ENCODE assay signal across 25 mouse cellular contexts in genomic region chr11:96092674-96093291, GRCm38 (mm10). TPM values are rescaled to one million over a fixed set of nuclear protein-coding genes. Genes with fewer than 3 reads are reported as not detected.
A peak's percentile ranks its signal among the peaks of the same experiment; 100 is the strongest.
DNase-seq lines count a peak whose midpoint lies in the region; ATAC-seq and TF ChIP-seq lines count a peak whose summit lies in the region.
"Had no signal": no experiment of that assay in that cellular context is flagged by ENCODE, and none has a peak within 500 bp of the region (broad histone marks: within the 10 kb centered on the region; RNA-seq: fewer than 3 reads in every experiment).

No protein-coding gene starts in this region.

- 39% methylated on average over 7 of the region's 7 CpGs for WGBS in lung, postnatal 0 days
- WGBS in heart, embryonic 13.5 days: 18% methylated on average over 7 of the region's 7 CpGs

- no peak for ATAC-seq in lung, postnatal 0 days
- no peak for ATAC-seq in heart, embryonic 13.5 days (ENCODE audit: extremely low read depth, insufficient number of reproducible peaks, low FRiP score, low TSS enrichment)
- ATAC-seq: forebrain, embryonic 15.5 days; intestine, embryonic 15.5 days had no signal

- no peak for TF ChIP-seq EP300 in lung, postnatal 0 days (IDR thresholded peaks at IDR 0.05)

- no peak overlapping the region for H3K4me3 ChIP-seq in lung, postnatal 0 days (ENCODE audit: low read depth, low read length)
- no peak overlapping the region for H3K4me3 ChIP-seq in heart, embryonic 13.5 days
- H3K4me3 ChIP-seq: embryonic facial prominence, embryonic 12.5 days; forebrain, embryonic 15.5 days; hindbrain, embryonic 12.5 days; intestine, embryonic 15.5 days; kidney, embryonic 15.5 days; limb, embryonic 13.5 days had no signal

- no peak overlapping the region for H3K4me2 ChIP-seq in lung, postnatal 0 days (replicated peaks; ENCODE audit: low read depth, low read length)
- H3K4me2 ChIP-seq in heart, embryonic 13.5 days: peak overlapping the region; percentile 5; the same call in 1 of the 2 replicates
- H3K4me2 ChIP-seq: embryonic facial prominence, embryonic 12.5 days; forebrain, embryonic 15.5 days; hindbrain, embryonic 12.5 days; intestine, embryonic 15.5 days; kidney, embryonic 15.5 days; limb, embryonic 13.5 days had no signal

- no peaks in the 10 kb centered on the region for H3K9me3 ChIP-seq in lung, postnatal 0 days (ENCODE audit: low read length)
- H3K9me3 ChIP-seq in heart, embryonic 13.5 days: no peaks in the 10 kb centered on the region; the same call in 1 of the 2 replicates
- H3K9me3 ChIP-seq: embryonic facial prominence, embryonic 12.5 days; forebrain, embryonic 15.5 days; hindbrain, embryonic 12.5 days; intestine, embryonic 15.5 days; kidney, embryonic 15.5 days; limb, embryonic 13.5 days had no signal

- no peak overlapping the region for H3K9ac ChIP-seq in lung, postnatal 0 days (replicated peaks; ENCODE audit: low read depth)
- no peak overlapping the region for H3K9ac ChIP-seq in heart, embryonic 13.5 days
- H3K9ac ChIP-seq: embryonic facial prominence, embryonic 12.5 days; forebrain, embryonic 15.5 days; hindbrain, embryonic 12.5 days; intestine, embryonic 15.5 days; kidney, embryonic 15.5 days; limb, embryonic 13.5 days; liver, embryonic 14.5 days had no signal

- TF ChIP-seq CTCF in lung, postnatal 0 days (IDR thresholded peaks at IDR 0.05): no peak

- intact Hi-C loops in heart, postnatal 36 days (cut with DNase I): loop anchor here (1.0 to 5.0 kb wide), 3 partner anchors 35 to 215 kb away; no protein-coding TSS in a partner anchor

- H3K27me3 ChIP-seq in lung, postnatal 0 days (replicated peaks; ENCODE audit: insufficient read depth, low read length): no peaks in the 10 kb centered on the region
- no peaks in the 10 kb centered on the region; the same call in 1 of the 2 replicates for H3K27me3 ChIP-seq in heart, embryonic 13.5 days (replicated peaks)
- H3K27me3 ChIP-seq: embryonic facial prominence, embryonic 12.5 days; intestine, embryonic 15.5 days had no signal

- no peaks in the 10 kb centered on the region for H3K4me1 ChIP-seq in lung, postnatal 0 days (ENCODE audit: insufficient read depth, low read depth, low read length)
- peaks cover 13% of the 10 kb centered on the region for H3K4me1 ChIP-seq in heart, embryonic 13.5 days
- H3K4me1 ChIP-seq: embryonic facial prominence, embryonic 12.5 days; forebrain, embryonic 15.5 days; hindbrain, embryonic 12.5 days; intestine, embryonic 15.5 days; kidney, embryonic 15.5 days; limb, embryonic 13.5 days had no signal

- DNase-seq in heart, adult 18-20 months: peak; percentile 41 to 62
- DNase-seq in heart, adult 11 months: no peak
- DNase-seq in lung, postnatal 36 days: peak; percentile 9
- no peak for DNase-seq in lung, postnatal 0 days (ENCODE audit: low spot score)
- DNase-seq in heart, postnatal 36 days: peak; percentile 11 to 13
- DNase-seq in cerebellum, adult 11 months: no peak
- no peak for DNase-seq in adrenal gland, postnatal 4 days (ENCODE audit: low spot score in 2 of 2)

- H3K27ac ChIP-seq in lung, postnatal 0 days (ENCODE audit: low read length): no peak overlapping the region
- peak overlapping the region; percentile 67 for H3K27ac ChIP-seq in heart, embryonic 13.5 days (replicated peaks)
- H3K27ac ChIP-seq: embryonic facial prominence, embryonic 12.5 days; forebrain, embryonic 15.5 days; hindbrain, embryonic 12.5 days; intestine, embryonic 15.5 days; kidney, embryonic 15.5 days; limb, embryonic 13.5 days; liver, embryonic 14.5 days; stomach, postnatal 0 days had no signal

- no peaks in the 10 kb centered on the region for H3K36me3 ChIP-seq in lung, postnatal 0 days (ENCODE audit: insufficient read depth, low read length)
- no peaks in the 10 kb centered on the region for H3K36me3 ChIP-seq in heart, embryonic 13.5 days
- H3K36me3 ChIP-seq: embryonic facial prominence, embryonic 12.5 days; forebrain, embryonic 15.5 days; hindbrain, embryonic 12.5 days; intestine, embryonic 15.5 days; kidney, embryonic 15.5 days; limb, embryonic 13.5 days had no signal

RNA-seq across cellular contexts. Expression of gene Atp5g1, which starts 17.3 kb away (rescaled TPM):
- total RNA-seq in heart, adult 18-20 months (2021): 1,000 to 10,000 TPM; 3,280 to 3,727 TPM
- polyA plus RNA-seq in lung, postnatal 0 days (2015; fragmentation: Nextera tagmentation; extraction: Ambion mirVana): 324 and 382 TPM in 2 replicates
- 1,502 and 1,689 TPM in 2 replicates for polyA plus RNA-seq in heart, embryonic 13.5 days (2015; fragmentation: Nextera tagmentation; extraction: Ambion mirVana)
- 1,000 to 10,000 TPM; 3,285 to 3,604 TPM for total RNA-seq in heart, postnatal 36 days (2021)
- 100 to 1,000 TPM; 332 to 356 TPM for total RNA-seq in adrenal gland, postnatal 4 days (2021)

RNA-seq across cellular contexts. Expression of gene Calcoco2, which starts 19.0 kb away (rescaled TPM):
- not detected for total RNA-seq in heart, adult 18-20 months (2021)
- 0.74 and 0.98 TPM in 2 replicates for polyA plus RNA-seq in lung, postnatal 0 days (2015; fragmentation: Nextera tagmentation; extraction: Ambion mirVana)
- not detected in 2 replicates for polyA plus RNA-seq in heart, embryonic 13.5 days (2015; fragmentation: Nextera tagmentation; extraction: Ambion mirVana)
- total RNA-seq in heart, postnatal 36 days (2021): not detected
- not detected for total RNA-seq in adrenal gland, postnatal 4 days (2021)
- total RNA-seq: CH12.LX; gastrocnemius, postnatal 36 days; layer of hippocampus, postnatal 36 days; left cerebral cortex, postnatal 14 days; megakaryocyte-erythroid progenitor cell, adult 5-6 weeks; MEL; midbrain, postnatal 0 days had no signal
- polyA plus RNA-seq: cortical plate, adult 2 months; embryonic facial prominence, embryonic 12.5 days; forebrain, embryonic 15.5 days; intestine, embryonic 15.5 days; kidney, embryonic 15.5 days; limb, embryonic 13.5 days; liver, embryonic 14.5 days; midbrain, postnatal 0 days; neural tube, embryonic 11.5 days; stomach, postnatal 0 days had no signal

RNA-seq across cellular contexts. Expression of gene Ube2z, which starts 27.6 kb away (rescaled TPM):
- 10 to 100 TPM; 32.0 to 32.3 TPM for total RNA-seq in heart, adult 18-20 months (2021)
- 29.6 and 31.6 TPM in 2 replicates for polyA plus RNA-seq in lung, postnatal 0 days (2015; fragmentation: Nextera tagmentation; extraction: Ambion mirVana)
- polyA plus RNA-seq in heart, embryonic 13.5 days (2015; fragmentation: Nextera tagmentation; extraction: Ambion mirVana): 31.5 and 33.1 TPM in 2 replicates
- total RNA-seq in heart, postnatal 36 days (2021): 10 to 100 TPM; 30.7 to 32.1 TPM
- total RNA-seq in adrenal gland, postnatal 4 days (2021): 10 to 100 TPM; 54.9 to 57.8 TPM

RNA-seq across cellular contexts. Expression of gene Ttll6, which starts 40.8 kb away (rescaled TPM):
- not detected for total RNA-seq in heart, adult 18-20 months (2021)
- polyA plus RNA-seq in lung, postnatal 0 days (2015; fragmentation: Nextera tagmentation; extraction: Ambion mirVana): 0.99 and 1.3 TPM in 2 replicates
- polyA plus RNA-seq in heart, embryonic 13.5 days (2015; fragmentation: Nextera tagmentation; extraction: Ambion mirVana): not detected in 2 replicates
- not detected for total RNA-seq in heart, postnatal 36 days (2021)
- not detected for total RNA-seq in adrenal gland, postnatal 4 days (2021)
- total RNA-seq: CH12.LX; gastrocnemius, postnatal 36 days; megakaryocyte-erythroid progenitor cell, adult 5-6 weeks; MEL had no signal
- polyA plus RNA-seq: kidney, embryonic 15.5 days; limb, embryonic 13.5 days; liver, embryonic 14.5 days; neural tube, embryonic 11.5 days had no signal

RNA-seq across cellular contexts. Expression of gene Snf8, which starts 58.1 kb away (rescaled TPM):
- total RNA-seq in heart, adult 18-20 months (2021): 10 to 100 TPM; 43.6 to 44.9 TPM
- polyA plus RNA-seq in lung, postnatal 0 days (2015; fragmentation: Nextera tagmentation; extraction: Ambion mirVana): 72.9 and 77.9 TPM in 2 replicates
- 68.3 and 74.7 TPM in 2 replicates for polyA plus RNA-seq in heart, embryonic 13.5 days (2015; fragmentation: Nextera tagmentation; extraction: Ambion mirVana)
- 10 to 100 TPM; 44.1 to 46.2 TPM for total RNA-seq in heart, postnatal 36 days (2021)
- total RNA-seq in adrenal gland, postnatal 4 days (2021): 10 to 100 TPM; 74.3 to 78.8 TPM

Comparison
In these comparisons a context has a peak if more than half of its experiments do, and no peak if none do; other contexts are left out.
1. DNase-seq: peak in heart, adult 18-20 months (2 of 2), lung, postnatal 36 days (single experiment) and heart, postnatal 36 days (2 of 2); none in heart, adult 11 months (single experiment), lung, postnatal 0 days (single experiment), cerebellum, adult 11 months (single experiment) and adrenal gland, postnatal 4 days (0 of 2).
2. RNA of gene Atp5g1, which starts 17.3 kb away (total RNA-seq): 3,280 to 3,727 TPM in heart, adult 18-20 months and 3,285 to 3,604 TPM in heart, postnatal 36 days; 332 to 356 TPM in adrenal gland, postnatal 4 days; every median in the first group is over 4 times any median in the second.